Mouse (Mus musculus) MN1 (cell line): ENCODE results near the gene F2rl3.

Experiments used
- DNase-seq: peaks from one replicate; pipeline ENCODE4 v3.0.0-alpha.2; 2016; ENCODE audit warnings: low spot score

The F2rl3 gene

GRCm38 (mm10) chr8:72761322-72762051 lies at the start of gene F2rl3:
Gene F2rl3, plus strand, starts transcription at chr8:72761880.
- DNase-seq, result no peak

DNA sequence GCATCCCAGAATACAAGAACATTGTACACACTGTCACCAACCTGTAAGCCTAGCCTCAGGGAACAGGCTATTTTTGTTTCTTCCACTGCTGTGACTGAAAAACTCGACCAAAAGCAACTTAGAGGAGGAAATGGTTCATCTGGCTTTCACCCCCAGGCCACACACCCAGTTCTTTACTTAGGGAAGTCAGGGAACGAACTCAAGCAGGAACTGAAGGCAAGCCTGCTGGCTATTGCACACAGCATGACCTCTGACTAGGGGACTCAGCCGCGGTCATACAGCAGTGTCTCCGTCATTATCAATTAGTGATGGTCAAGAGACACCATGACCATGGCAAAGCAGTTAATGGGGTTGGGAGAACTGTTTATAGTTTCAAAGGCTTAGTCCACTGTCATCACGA lies 49.1 kb upstream of the F2rl3 start:
- no peak for DNase-seq

GRCm38 (mm10) chr8:72716594-72716993 lies 45.1 kb upstream of the F2rl3 start:
- DNase-seq, result no peak

- DNase-seq, result no peak
These were observed 41.1 kb upstream of the F2rl3 start for GRCm38 (mm10) chr8:72720541-72720940.

DNA sequence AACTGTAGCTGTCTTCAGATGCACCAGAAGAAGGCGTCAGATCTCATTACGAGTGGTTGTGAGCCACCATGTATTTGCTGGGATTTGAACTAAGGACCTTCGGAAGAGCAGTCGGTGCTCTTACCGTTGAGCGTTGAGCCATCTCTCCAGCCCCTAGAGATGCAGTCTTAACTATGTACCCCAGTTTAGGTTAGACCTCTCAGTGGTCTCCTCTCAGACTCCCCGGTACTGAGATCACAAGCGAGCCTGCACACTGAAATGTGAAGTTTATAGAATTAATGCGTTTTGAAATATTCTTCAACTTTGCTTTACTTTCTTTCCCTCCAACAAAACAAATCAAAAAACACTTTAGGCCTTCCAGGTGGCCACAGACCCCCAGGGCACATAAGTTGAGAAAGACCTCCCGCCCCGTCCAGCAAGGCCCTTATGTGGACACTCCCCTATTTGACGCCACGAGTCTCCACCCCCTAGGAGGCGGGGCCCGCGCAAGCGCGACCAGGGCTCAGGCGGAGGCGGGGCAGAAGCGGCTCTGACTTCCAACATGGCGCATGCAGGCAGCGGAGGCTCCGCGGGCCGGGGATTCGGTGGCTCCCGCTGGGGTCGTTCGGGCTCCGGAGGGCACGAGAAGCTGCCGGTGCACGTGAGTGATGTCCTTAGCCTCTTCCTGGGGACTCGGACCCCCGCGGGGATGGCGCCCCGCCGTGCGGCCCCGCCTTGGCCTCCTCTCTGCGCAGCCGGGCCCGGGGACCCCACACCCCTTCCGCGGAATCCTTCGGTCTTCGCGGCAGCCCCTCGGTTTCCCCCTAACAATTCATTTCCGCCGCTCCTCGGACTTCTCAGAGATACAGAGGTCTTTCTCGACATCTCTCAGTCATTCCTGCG lies 38.7 kb upstream of the F2rl3 start, which contains the start of gene Sin3b:
Gene Sin3b (plus strand): TSS at position 517 of the 882 bp plus-strand sequence.
- no peak for DNase-seq

DNA sequence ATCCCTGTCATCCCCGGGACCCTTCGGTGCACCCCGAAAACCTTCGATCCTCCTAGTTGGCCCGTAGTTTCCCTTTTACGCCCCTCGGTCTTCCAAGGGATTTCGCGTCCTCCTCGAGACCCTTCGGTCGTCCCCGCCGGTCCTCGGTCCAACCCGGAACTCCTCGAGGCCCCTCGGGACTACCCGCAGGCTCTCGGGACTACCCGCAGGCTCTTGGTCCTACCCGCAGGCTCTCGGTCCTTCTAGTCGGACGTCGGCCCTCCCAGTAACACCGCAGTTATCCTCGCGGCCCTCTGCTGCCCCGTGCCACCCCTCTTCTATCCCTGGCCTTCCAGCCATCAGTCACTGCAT lies 38.1 kb upstream of the F2rl3 start:
- DNase-seq, result no peak

- DNase-seq, result no peak
These were observed 33.0 kb upstream of the F2rl3 start for GRCm38 (mm10) chr8:72728636-72729035.

DNA sequence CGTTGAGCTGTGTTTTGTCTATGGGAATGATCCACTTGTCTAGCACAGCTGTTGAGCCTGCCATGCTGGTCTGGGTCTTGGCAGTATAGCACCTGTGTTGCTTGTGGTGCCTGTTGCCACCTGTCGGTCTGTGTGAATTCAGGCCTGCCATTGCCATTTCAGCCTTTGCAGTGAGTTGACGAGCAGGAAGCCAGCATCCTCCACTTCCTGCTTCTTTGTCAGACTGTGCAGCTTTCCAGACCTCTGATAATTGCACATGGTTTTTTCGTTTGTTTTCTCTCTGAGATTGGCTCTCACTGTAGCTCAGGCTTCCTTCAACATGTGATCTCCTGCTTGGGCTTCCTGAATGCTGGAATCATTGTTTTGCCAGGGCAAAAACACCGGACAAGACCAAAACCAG lies 26.7 kb upstream of the F2rl3 start:
- no peak for DNase-seq

DNA sequence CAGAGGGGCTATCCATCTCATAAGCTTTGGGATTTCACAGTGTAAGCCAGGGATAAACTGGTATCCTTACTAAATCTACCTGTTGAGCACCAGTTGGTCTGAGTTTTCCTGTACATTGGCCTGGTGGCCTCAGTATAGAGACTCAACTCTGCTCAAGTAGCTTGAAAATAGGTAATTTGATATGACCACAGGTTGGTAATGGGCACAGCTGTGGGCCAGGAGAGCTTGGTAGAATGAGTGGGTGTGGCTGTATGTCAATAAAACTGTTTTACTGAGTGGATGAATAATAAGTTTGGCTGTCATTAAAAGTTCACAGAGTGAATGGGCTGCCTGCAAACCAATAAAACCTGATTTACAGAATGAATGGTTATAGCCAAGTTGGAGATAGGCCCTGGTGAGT lies 24.8 kb upstream of the F2rl3 start:
- DNase-seq, result no peak

DNA sequence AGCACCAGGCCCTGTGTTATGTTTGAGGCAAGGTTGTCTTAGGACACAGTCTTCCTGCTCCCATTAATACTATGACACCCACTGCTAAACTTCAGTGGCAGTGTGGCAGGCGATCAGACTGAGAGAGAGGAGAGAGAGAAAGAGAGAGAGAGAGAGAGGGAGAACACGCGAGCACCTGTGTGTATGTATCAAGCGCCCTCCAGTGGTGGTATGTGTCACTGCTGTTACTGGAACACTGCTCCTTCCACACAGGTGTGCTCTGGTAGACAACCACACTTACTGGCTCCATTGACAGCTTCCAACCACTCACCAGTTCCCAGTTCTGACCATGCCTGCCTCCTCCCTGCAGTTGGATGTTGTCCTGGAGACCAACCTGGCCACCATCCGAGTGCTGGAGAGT lies 15.6 kb upstream of the F2rl3 start:
- no peak for DNase-seq

GRCm38 (mm10) chr8:72749846-72750245 lies 11.8 kb upstream of the F2rl3 start:
- no peak for DNase-seq

- DNase-seq, result no peak
These were observed 11.4 kb upstream of the F2rl3 start for GRCm38 (mm10) chr8:72750266-72750665.

GRCm38 (mm10) chr8:72751126-72751525 lies 10.6 kb upstream of the F2rl3 start:
- DNase-seq, result no peak

- no peak for DNase-seq
These were observed 9.4 kb upstream of the F2rl3 start for GRCm38 (mm10) chr8:72752289-72752688.

- DNase-seq, result no peak
These were observed 8.5 kb upstream of the F2rl3 start for GRCm38 (mm10) chr8:72753165-72753564.

DNA sequence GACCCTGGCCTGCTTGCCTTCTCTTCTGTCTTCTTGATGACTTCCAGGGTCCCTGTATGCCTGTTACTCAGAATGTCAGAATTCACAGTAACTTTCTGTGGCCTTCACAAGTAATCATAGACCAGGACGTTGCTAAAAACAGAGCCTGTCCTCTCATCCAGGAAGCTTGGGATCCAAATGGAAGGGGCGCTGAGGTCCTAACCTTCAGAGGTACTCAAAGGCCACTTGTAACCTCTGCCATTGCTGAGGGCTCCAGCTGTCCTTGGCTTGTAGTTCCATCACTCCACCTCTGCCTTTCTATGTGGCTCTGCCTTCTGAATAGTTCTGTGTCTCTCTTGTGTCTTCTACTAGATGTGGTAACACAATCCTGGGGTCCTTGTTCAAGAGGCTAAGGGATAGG lies 7.9 kb upstream of the F2rl3 start:
- no peak for DNase-seq

GRCm38 (mm10) chr8:72756031-72756430 lies 5.6 kb upstream of the F2rl3 start:
- no peak for DNase-seq

DNA sequence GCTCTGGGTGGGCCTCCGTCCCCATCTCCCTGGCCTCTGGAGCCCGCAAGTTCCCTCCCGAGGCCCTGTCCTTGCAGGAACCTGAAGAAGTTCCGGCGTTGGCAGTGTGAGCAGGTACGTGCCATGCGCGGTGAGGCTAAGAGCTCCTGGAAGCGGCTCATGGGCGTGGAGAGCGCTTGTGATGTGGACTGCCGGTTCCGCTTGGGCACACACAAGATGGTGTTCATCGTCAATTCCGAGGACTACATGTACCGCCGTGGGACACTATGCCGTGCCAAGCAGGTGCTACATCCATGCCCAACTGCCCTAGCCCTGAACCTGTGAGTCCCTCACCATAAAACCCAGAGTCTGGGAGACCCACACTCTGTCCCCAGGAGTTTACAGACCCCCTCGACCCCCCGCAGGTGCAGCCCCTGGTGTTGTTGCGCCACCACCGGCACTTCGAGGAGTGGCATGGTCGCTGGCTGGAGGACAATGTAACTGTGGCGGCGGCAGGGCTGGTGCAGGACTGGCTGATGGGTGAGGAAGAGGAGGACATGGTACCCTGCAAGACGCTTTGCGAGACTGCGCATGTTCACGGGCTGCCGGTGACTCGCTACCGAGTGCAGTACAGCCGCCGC lies 4.8 kb upstream of the F2rl3 start:
- DNase-seq, result no peak

- no peak for DNase-seq
These were observed 4.1 kb upstream of the F2rl3 start for GRCm38 (mm10) chr8:72757426-72758195.

- DNase-seq, result no peak
These were observed 3.4 kb upstream of the F2rl3 start for GRCm38 (mm10) chr8:72758310-72758709.

GRCm38 (mm10) chr8:72760216-72760615 lies 1.5 kb upstream of the F2rl3 start:
- DNase-seq, result no peak

GRCm38 (mm10) chr8:72762306-72762705 lies 626 bp downstream of the F2rl3 start:
- no peak for DNase-seq
